Mouse (Mus musculus) ES-Bruce4 (cell line): ENCODE data around the gene Clybl.

Experiments
- CTCF ChIP-seq: IDR thresholded peaks from one replicate; pipeline ENCODE4 v1.8.1; 2011; ENCODE audit warnings: low read depth, low read length
- EP300 ChIP-seq: IDR thresholded peaks from 2 replicates; pipeline ENCODE4 v1.6.1; 2011; ENCODE audit warnings: low read depth, low read length; ENCODE audit not compliant: insufficient read depth

- no peak for TF ChIP-seq CTCF
- TF ChIP-seq EP300: no peak
Measured at GRCm38 (mm10) chr14:122364026-122364425, 182.5 kb downstream of the Clybl start.
